Mouse (Mus musculus) embryonic facial prominence, embryonic 15.5 days (tissue): ENCODE measurements around the gene Arid2. TPM values are rescaled to one million over a fixed set of nuclear protein-coding genes. Genes with fewer than 3 reads are reported as not detected.

Experiments used
- ATAC-seq: fragments of 200-750 bp; cut with Nextera tagmentation; 2 replicates; pipeline ENCODE4 v1.8.0; 2017; ENCODE audit warnings: low read depth, moderate TSS enrichment; ENCODE audit not compliant: insufficient number of reproducible peaks, low FRiP score, low TSS enrichment
- H3K27ac ChIP-seq: fragments of 300-500 bp; sonication (generic); replicated peaks from 2 replicates; pipeline ENCODE4 v1.5.1; 2015; ENCODE audit warnings: mild to moderate bottlenecking, inconsistent platforms
- H3K27me3 ChIP-seq: fragments of 300-500 bp; sonication (generic); 2 replicates; pipeline ENCODE4 v1.6.1; 2015; ENCODE audit warnings: inconsistent platforms
- H3K36me3 ChIP-seq: fragments of 300-500 bp; sonication (generic); 2 replicates; pipeline ENCODE4 v1.6.1; 2015; ENCODE audit warnings: mild to moderate bottlenecking, inconsistent platforms
- H3K4me1 ChIP-seq: fragments of 300-500 bp; sonication (generic); 2 replicates; pipeline ENCODE4 v1.6.1; 2015; ENCODE audit warnings: inconsistent platforms
- H3K4me2 ChIP-seq: fragments of 300-500 bp; sonication (generic); replicated peaks from 2 replicates; pipeline ENCODE4 v1.6.1; 2015; ENCODE audit warnings: mild to moderate bottlenecking, inconsistent platforms
- H3K4me3 ChIP-seq: fragments of 300-500 bp; sonication (generic); replicated peaks from 2 replicates; pipeline ENCODE4 v1.5.1; 2015; ENCODE audit warnings: mild to moderate bottlenecking, inconsistent platforms
- H3K9ac ChIP-seq: fragments of 300-500 bp; sonication (generic); 2 replicates; pipeline ENCODE4 v1.6.1; 2015; ENCODE audit warnings: inconsistent platforms
- H3K9me3 ChIP-seq: fragments of 300-500 bp; sonication (generic); replicated peaks from 2 replicates; pipeline ENCODE4 v1.6.1; 2016; ENCODE audit warnings: inconsistent platforms
- WGBS: fragments of 180-500 bp; shearing (Covaris S2); methylation state at CpG from one replicate; pipeline ENCODE4 v1.1.7; 2015; 5-methylcytosine and 5-hydroxymethylcytosine counted together
- polyA plus RNA-seq: library from polyadenylated mRNA; unstranded; fragments of >200 nt; fragmentation: Nextera tagmentation; extraction: Ambion mirVana; gene quantifications from 2 replicates; pipeline ENCODE4 v1.2.1, GENCODE M21; 2015

Gene Arid2
- polyA plus RNA-seq, 1 experiment from 2014 or later: 21.3 TPM

DNA sequence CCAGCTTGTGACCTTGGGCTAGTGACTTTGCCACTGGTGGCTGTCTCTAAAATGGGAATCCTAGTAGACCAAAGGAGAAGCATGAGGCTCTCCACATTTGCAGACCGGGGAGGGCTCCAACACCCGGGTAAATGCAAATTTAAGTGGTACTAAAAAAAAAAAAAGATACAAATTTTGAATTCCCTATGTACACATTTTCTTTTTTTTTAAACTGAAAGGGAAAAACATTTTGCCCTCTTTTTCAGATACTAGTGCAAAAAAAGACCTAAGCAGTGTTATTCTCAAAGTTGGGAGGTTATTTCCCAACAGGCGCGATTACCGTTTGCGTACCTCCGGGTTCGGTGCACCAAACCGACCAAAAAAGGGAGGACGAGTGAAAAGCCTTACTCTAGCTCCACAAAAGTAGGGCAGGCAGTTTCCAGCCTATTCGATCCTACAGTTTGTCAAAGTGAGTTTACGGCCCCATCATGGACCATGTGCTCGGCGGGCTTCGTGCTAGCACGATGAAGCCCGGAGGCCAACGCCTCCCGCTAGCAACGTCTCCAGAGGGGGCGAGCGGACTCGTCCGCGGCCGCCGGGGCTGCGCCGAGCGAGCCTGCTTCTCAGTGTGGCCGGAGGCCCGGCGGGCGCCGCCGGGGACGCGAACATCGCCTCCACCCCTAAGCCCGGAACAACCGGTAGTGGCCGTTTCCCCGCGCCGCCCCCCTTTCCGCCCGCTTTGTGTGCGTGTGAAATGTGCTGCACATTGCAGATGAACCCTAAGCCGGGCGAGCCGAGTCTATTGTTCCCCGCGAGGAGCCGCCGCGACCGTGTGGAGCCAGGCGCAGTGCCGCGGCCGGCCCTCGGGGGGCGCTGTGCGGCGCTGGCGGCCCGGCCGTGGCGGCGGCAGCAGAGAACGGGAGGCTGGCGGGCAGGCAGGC, 1.0 kb upstream of the Arid2 start:
- peak overlapping the region; percentile 84 for H3K4me3 ChIP-seq
- no peaks in the 10 kb centered on the region for H3K27me3 ChIP-seq
- H3K4me2 ChIP-seq: peak overlapping the region; percentile 71
- peak overlapping the region; percentile 100 for H3K27ac ChIP-seq
- no peaks in the 10 kb centered on the region for H3K9me3 ChIP-seq
- H3K4me1 ChIP-seq: peaks cover 24% of the 10 kb centered on the region
- under 1% methylated on average over 72 of the region's 72 CpGs for WGBS
- ATAC-seq: peak; percentile 81
- peak overlapping the region; percentile 99 for H3K9ac ChIP-seq
- H3K36me3 ChIP-seq: 0 out of 2 replicates have a peak, but pooled peaks cover 2% of the 10 kb centered on the region

DNA sequence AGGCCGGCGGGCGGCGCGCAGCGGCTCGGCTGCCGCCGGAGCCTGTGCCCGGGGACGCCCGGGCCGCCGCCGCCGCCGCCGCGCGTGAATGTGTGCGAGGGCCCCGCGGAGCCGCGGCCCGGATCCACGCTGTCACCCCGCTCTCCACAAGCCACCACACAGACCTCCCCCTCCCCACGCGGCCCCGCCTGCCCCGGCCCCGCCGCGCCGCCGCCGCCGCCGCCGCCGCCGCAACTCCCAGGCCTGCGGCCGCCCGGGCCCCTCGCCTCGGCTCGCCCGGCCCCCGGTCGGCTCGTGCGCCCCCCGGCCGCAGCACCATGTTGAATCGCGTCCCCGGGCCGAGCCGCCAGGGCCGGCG, 404 bp upstream of the Arid2 start:
- under 1% methylated on average over 41 of the region's 63 CpGs for WGBS
- Histone ChIP-seq H3K4me1 (peaks cover 24% of the 10 kb centered on the region), H3K9me3 (no peaks in the 10 kb centered on the region), H3K27me3 (no peaks in the 10 kb centered on the region), H3K36me3 (no peaks in the 10 kb centered on the region), H3K4me2 (peak overlapping the region; percentile 71), H3K9ac (peak overlapping the region; percentile 99), H3K4me3 (peak overlapping the region; percentile 84), H3K27ac (peak overlapping the region; percentile 100)
- peak; percentile 35 for ATAC-seq

DNA sequence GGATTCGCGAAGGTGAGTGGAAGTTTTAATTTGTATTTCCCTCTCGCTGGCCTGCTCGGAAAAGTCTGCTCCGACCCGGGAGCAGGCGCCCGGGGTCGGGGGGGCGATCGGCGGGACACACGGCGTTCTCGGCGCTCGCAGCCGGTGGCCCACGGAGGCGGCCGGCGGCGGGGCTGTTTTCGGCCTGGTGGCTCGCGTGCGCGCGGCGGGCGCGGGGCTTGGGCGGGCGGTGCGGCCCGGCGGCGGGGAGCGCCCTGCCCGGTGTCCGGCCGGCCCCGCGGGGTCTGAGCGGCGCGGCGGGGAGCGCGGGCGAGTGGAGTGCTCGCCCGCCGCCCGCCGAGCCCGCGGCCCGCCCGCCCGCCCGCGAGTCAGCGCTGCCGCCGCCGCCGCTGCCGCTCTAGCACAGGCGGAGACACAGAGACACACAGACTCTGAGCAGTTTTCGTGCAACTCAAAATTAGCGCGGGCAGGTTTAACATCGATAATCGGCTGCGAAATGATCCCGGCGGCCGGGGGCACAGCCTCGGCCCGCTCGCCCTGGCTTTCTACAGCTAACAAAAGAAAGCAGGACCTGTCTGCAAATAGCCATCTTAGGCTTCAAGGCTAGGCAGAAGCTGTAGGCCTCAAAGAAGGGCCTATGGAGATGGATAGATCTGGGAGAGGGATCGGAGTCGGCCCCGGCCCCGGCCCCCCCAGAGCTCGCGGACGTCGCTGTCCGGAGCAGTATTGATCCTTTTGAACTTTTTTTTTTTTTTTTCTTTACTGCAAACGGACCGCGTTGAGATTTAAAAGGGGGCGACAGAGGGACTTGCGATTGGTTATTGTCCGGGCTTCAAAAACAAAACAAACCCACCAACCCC, 888 bp downstream of the Arid2 start:
- under 1% methylated on average over 62 of the region's 97 CpGs for WGBS
- no peaks in the 10 kb centered on the region for H3K9me3 ChIP-seq
- H3K27me3 ChIP-seq: no peaks in the 10 kb centered on the region
- no peak for ATAC-seq
- peaks cover 14% of the 10 kb centered on the region; the same call in 1 of the 2 replicates for H3K4me1 ChIP-seq
- H3K9ac ChIP-seq: peak overlapping the region; percentile 99
- H3K27ac ChIP-seq: peak overlapping the region; percentile 100
- H3K36me3 ChIP-seq: no peaks in the 10 kb centered on the region
- H3K4me3 ChIP-seq: peak overlapping the region; percentile 84
- H3K4me2 ChIP-seq: peak overlapping the region; percentile 71

DNA sequence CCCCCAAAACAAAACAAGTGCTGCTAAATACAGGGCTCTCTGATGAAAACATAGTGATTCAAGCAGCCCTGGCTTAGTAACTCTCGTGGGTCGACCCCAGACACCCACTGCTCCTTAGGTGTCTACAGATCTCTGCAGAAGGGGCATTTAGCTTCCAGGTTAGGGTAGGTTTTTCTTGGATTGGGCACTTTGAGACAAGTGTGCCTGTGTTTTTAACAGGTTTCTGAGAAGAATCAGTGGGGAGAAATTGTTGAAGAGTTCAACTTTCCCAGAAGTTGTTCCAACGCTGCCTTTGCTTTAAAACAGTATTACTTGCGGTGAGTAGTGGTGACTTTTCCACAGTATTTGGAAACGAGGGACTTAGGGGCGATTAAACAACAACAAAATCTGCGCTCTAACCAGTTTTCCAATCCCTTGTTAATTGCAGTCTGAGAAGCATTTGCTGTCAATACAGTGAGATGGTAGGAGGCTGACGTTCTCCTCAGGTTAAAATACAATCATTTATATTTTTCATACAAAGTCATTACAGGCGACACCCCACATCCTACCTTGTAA, 1.6 kb downstream of the Arid2 start:
- WGBS: 3% methylated on average over 9 of the region's 9 CpGs
- Histone ChIP-seq H3K4me2 (peak overlapping the region; percentile 71), H3K9me3 (no peaks in the 10 kb centered on the region), H3K36me3 (no peaks in the 10 kb centered on the region), H3K27ac (peak overlapping the region; percentile 100), H3K27me3 (no peaks in the 10 kb centered on the region), H3K4me1 (peaks cover 7% of the 10 kb centered on the region; the same call in 1 of the 2 replicates), H3K4me3 (peak overlapping the region; percentile 84), H3K9ac (peak overlapping the region; percentile 99)
- ATAC-seq: no peak

DNA sequence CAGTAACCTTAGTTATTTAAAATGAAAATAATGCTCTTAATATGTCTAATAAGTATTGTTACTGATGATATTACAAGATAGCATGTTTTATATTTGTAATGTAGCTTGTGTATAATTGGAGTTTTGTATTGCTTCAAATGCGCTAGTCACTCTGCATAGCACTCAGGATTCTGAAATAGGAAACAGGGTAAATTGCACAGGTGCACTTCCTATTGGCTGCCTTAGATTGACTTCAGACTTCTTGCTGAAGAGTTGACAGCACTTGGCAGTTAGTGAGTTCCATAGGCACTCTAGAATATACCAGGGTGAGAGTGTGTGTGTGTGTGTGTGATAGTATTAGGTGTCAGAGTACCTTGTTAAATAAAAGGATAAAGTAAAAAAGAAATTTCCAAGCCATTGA, 2.7 kb downstream of the Arid2 start:
- H3K27ac ChIP-seq: no peak overlapping the region
- ATAC-seq: no peak
- H3K4me2 ChIP-seq: no peak overlapping the region
- H3K9me3 ChIP-seq: no peaks in the 10 kb centered on the region
- H3K27me3 ChIP-seq: no peaks in the 10 kb centered on the region
- peaks cover 5% of the 10 kb centered on the region; the same call in 1 of the 2 replicates for H3K4me1 ChIP-seq
- 68% methylated on average over 1 of the region's 1 CpGs for WGBS
- H3K4me3 ChIP-seq: no peak overlapping the region
- H3K9ac ChIP-seq: no peak overlapping the region
- H3K36me3 ChIP-seq: peaks cover 9% of the 10 kb centered on the region; the same call in 1 of the 2 replicates

DNA sequence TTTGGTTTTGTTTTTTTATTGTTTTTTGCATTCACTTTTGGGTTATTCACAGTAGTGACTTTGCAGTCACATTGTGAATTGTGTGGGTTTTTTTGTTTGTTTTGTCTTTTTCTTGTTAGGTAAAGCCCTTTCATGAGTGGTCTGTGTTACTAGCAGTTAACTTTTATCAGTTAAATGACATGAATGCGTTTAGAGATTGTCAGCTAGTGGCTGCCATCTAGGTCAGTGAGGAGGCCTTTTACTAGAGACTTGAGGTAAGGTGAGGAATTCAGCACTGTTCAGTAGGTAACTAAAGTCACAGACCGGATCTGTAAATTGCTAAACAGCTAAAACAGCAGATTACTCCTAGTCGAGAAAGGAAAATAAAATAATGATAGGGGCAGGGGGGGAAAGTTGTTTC, 6.1 kb downstream of the Arid2 start:
- Histone ChIP-seq H3K9ac (no peak overlapping the region), H3K27ac (no peak overlapping the region), H3K4me1 (peaks cover 5% of the 10 kb centered on the region; the same call in 1 of the 2 replicates), H3K9me3 (no peaks in the 10 kb centered on the region), H3K4me3 (no peak overlapping the region), H3K4me2 (no peak overlapping the region), H3K27me3 (no peaks in the 10 kb centered on the region), H3K36me3 (peaks cover 10% of the 10 kb centered on the region; the same call in 1 of the 2 replicates)
- no peak for ATAC-seq
- WGBS: 70% methylated on average over 3 of the region's 3 CpGs

DNA sequence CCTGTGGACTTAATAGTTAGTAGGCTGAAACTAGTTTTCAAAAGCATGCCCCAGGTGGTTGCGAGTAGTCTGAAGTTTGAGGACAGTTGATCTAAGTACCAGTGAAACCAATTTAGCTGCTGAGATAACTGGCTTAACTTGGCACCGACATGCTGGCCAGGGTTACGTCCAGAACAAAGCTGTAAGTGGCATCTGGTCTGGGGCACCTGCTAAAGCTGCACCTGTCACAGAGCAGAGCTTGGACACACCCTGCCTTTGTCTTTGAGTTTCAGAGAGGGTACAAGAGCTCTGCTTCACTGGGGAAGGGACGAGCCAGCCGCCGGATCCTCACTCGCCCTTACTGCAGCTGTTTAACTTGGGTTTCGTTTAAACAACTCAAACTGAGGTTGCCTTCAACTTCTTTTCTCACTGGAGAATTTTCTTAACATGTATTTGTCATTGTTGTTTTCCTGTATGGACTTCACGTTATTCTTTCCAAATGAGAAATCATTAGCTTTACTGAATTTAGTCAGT, 9.8 kb downstream of the Arid2 start:
- WGBS: 76% methylated on average over 9 of the region's 9 CpGs
- no peaks in the 10 kb centered on the region for H3K9me3 ChIP-seq
- H3K9ac ChIP-seq: no peak overlapping the region
- H3K4me1 ChIP-seq: no peaks in the 10 kb centered on the region
- peaks cover 12% of the 10 kb centered on the region; the same call in 1 of the 2 replicates for H3K36me3 ChIP-seq
- H3K27ac ChIP-seq: no peak overlapping the region
- H3K27me3 ChIP-seq: no peaks in the 10 kb centered on the region
- no peak for ATAC-seq
- H3K4me3 ChIP-seq: no peak overlapping the region
- H3K4me2 ChIP-seq: no peak overlapping the region

DNA sequence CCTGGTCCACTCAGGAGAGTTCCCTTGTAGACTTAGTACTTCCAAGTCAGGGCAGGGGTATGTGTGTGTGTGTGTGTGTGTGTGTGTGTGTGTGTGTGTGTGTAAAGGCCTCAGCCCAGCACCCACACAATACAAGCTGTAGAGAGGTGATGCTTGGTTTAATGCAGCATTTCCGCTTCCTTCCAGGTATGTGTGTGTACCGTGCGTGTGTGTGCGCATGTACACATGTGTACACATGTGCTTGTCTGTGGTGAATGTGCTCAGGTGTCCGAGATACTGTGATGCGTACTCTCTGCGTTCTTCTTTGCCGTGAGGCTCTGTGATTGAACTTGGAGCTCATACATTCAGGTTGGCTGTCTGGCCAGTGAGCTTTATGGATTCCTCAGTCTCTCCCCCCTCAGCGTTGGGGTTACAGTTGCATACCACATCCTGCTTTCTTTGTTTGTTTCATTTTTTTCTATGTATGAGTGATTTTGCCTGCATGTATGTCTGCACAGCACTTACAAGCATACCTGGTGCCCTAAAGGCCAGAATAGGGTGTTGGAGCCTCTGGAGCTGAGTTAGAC, 10.4 kb downstream of the Arid2 start:
- Histone ChIP-seq H3K27ac (no peak overlapping the region), H3K4me1 (no peaks in the 10 kb centered on the region), H3K9me3 (no peaks in the 10 kb centered on the region), H3K36me3 (peaks cover 13% of the 10 kb centered on the region), H3K4me3 (no peak overlapping the region), H3K4me2 (no peak overlapping the region), H3K27me3 (no peaks in the 10 kb centered on the region), H3K9ac (no peak overlapping the region)
- 89% methylated on average over 9 of the region's 9 CpGs for WGBS
- ATAC-seq: no peak

DNA sequence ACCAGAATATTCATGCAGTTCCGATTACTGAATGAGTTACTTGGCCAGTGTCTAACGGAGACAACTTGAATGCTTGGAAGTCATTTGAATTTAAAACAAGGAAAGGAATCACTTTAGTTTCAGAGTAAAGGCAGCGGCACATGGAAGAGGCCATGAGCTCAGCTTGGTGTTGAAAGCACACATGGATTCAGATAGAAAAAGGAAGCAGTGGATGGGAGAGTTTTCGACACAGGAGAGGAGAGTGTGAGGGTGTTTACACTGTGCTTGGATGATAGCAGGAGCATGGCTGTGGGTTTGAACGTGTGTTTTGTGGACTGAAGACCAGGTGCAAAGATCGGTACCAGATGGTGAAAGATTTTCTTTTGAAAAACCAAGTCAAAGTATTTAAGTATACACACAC, 22.0 kb downstream of the Arid2 start:
- Histone ChIP-seq H3K27me3 (no peaks in the 10 kb centered on the region), H3K4me3 (no peak overlapping the region), H3K4me1 (0 out of 2 replicates have a peak, but pooled peaks cover 6% of the 10 kb centered on the region), H3K4me2 (no peak overlapping the region), H3K36me3 (peaks cover 25% of the 10 kb centered on the region; the same call in 1 of the 2 replicates), H3K9ac (no peak overlapping the region), H3K9me3 (no peaks in the 10 kb centered on the region), H3K27ac (no peak overlapping the region)
- WGBS: 66% methylated on average over 6 of the region's 6 CpGs
- ATAC-seq: no peak

DNA sequence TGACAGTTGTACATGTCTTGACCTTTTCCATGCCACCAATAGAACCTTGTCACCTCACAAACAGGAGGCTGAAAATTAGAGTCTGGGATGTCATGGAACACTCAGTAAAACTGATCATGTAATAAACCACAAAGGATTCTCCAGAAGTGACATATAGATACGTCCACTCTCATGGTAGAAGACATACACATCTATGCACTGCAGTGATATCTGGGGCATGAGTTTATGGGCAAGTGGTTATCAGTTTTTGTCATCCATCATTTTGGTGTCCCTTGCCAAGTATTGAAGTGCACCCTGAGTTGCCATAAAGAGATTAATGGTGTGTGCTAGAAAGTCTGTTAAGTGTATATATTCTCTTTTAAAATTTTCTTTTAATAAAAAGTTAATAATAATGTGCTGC, 25.6 kb downstream of the Arid2 start:
- Histone ChIP-seq H3K27ac (no peak overlapping the region), H3K4me3 (no peak overlapping the region), H3K4me1 (0 out of 2 replicates have a peak, but pooled peaks cover 6% of the 10 kb centered on the region), H3K9me3 (no peaks in the 10 kb centered on the region), H3K27me3 (no peaks in the 10 kb centered on the region), H3K36me3 (peaks cover 13% of the 10 kb centered on the region; the same call in 1 of the 2 replicates), H3K9ac (no peak overlapping the region), H3K4me2 (no peak overlapping the region)
- 90% methylated on average over 1 of the region's 1 CpGs for WGBS
- no peak for ATAC-seq
